Comparison of ENCODE assay signal across 1 mouse cellular context in genomic region chr7:80937304-80937666, GRCm38 (mm10). TPM values are rescaled to one million over a fixed set of nuclear protein-coding genes. Genes with fewer than 3 reads are reported as not detected.
"Had no signal": no experiment of that assay in that cellular context is flagged by ENCODE, and none has a peak within 500 bp of the region (broad histone marks: within the 10 kb centered on the region; RNA-seq: fewer than 3 reads in every experiment).

No protein-coding gene starts in this region.

RNA-seq across cellular contexts. Expression of gene Nmb, which starts 32.4 kb away (rescaled TPM):
- polyA plus RNA-seq: macrophage had no signal
